Mouse (Mus musculus) intestine, embryonic 16.5 days (tissue): ENCODE results near the gene Chaf1a. TPM values are rescaled to one million over a fixed set of nuclear protein-coding genes. Genes with fewer than 3 reads are reported as not detected.
A peak's percentile ranks its signal among the peaks of the same experiment; 100 is the strongest.

ENCODE experiments used
- ATAC-seq: fragments of 200-750 bp; cut with Nextera tagmentation; 2 replicates; pipeline ENCODE4 v1.8.0; 2017; ENCODE audit warnings: moderate TSS enrichment, moderate library complexity
- H3K27ac ChIP-seq: fragments of 300-500 bp; sonication (generic); 2 replicates; pipeline ENCODE4 v1.5.1; 2014; ENCODE audit warnings: mild to moderate bottlenecking, low read length
- H3K27me3 ChIP-seq: fragments of 300-500 bp; sonication (generic); replicated peaks from 2 replicates; pipeline ENCODE4 v1.6.1; 2014; ENCODE audit warnings: low read length, control low read depth, mixed read lengths; ENCODE audit not compliant: control insufficient read depth, insufficient read depth
- H3K36me3 ChIP-seq: fragments of 300-500 bp; sonication (generic); 2 replicates; pipeline ENCODE4 v1.6.1; 2014; ENCODE audit warnings: low read length, control low read depth; ENCODE audit not compliant: control insufficient read depth, insufficient read depth
- H3K4me1 ChIP-seq: fragments of 300-500 bp; sonication (generic); 2 replicates; pipeline ENCODE4 v1.6.1; 2014; ENCODE audit warnings: low read length, control low read depth, mixed read lengths; ENCODE audit not compliant: control insufficient read depth, insufficient read depth
- H3K4me2 ChIP-seq: fragments of 300-500 bp; sonication (generic); 2 replicates; pipeline ENCODE4 v1.6.1; 2014; ENCODE audit warnings: low read depth, low read length, control low read depth
- H3K4me3 ChIP-seq: fragments of 300-500 bp; sonication (generic); 2 replicates; pipeline ENCODE4 v1.5.1; 2014; ENCODE audit warnings: mild to moderate bottlenecking, low read length
- H3K9ac ChIP-seq: fragments of 300-500 bp; sonication (generic); 2 replicates; pipeline ENCODE4 v1.6.1; 2014; ENCODE audit warnings: low read depth, low read length
- H3K9me3 ChIP-seq: fragments of 300-500 bp; sonication (generic); 2 replicates; pipeline ENCODE4 v1.6.1; 2016; ENCODE audit warnings: low read length, control low read depth; ENCODE audit not compliant: control insufficient read depth
- WGBS: fragments of 180-500 bp; shearing (Covaris S2); extraction: QIAGEN DNeasy Blood & Tissue Kit; methylation state at CpG from one replicate; pipeline ENCODE4 v1.1.7; 2014; 5-methylcytosine and 5-hydroxymethylcytosine counted together
- polyA plus RNA-seq: library from polyadenylated mRNA; unstranded; fragments of >200 nt; fragmentation: Nextera tagmentation; extraction: Ambion mirVana; gene quantifications from 2 replicates; pipeline ENCODE4 v1.2.1, GENCODE M21; 2015

The Chaf1a gene
- polyA plus RNA-seq, 1 experiment from 2014 or later, result 16.7 TPM

DNA sequence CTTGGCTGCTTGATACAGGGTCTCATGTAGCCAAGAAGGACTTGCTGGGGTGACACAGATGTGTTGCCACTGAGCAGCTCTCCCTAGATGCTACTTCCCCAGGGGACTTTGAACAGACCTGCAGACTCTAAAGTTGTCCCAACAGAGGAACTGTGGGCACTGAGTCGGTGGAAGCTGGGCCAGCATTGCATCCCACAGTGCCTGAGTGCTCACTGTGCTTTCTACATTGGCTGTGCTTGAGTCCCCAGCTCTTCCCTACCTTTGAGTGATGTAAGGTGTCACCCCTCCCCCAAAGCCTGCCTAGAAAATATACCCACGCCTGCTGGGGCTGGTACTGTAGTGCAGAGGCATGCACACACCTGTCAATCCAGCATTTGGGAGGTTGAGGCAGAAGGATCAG is 67.5 kb downstream of the Chaf1a start:
- H3K36me3 ChIP-seq, result no peaks in the 10 kb centered on the region
- peaks cover 8% of the 10 kb centered on the region; the same call in 1 of the 2 replicates for H3K4me1 ChIP-seq
- WGBS, result 76% methylated on average over 2 of the region's 2 CpGs
- ATAC-seq, result no peak
- no peak overlapping the region for H3K27ac ChIP-seq
- no peak overlapping the region for H3K4me2 ChIP-seq
- H3K27me3 ChIP-seq, result no peaks in the 10 kb centered on the region
- no peak overlapping the region for H3K9ac ChIP-seq
- H3K9me3 ChIP-seq, result no peaks in the 10 kb centered on the region
- H3K4me3 ChIP-seq, result no peak overlapping the region

DNA sequence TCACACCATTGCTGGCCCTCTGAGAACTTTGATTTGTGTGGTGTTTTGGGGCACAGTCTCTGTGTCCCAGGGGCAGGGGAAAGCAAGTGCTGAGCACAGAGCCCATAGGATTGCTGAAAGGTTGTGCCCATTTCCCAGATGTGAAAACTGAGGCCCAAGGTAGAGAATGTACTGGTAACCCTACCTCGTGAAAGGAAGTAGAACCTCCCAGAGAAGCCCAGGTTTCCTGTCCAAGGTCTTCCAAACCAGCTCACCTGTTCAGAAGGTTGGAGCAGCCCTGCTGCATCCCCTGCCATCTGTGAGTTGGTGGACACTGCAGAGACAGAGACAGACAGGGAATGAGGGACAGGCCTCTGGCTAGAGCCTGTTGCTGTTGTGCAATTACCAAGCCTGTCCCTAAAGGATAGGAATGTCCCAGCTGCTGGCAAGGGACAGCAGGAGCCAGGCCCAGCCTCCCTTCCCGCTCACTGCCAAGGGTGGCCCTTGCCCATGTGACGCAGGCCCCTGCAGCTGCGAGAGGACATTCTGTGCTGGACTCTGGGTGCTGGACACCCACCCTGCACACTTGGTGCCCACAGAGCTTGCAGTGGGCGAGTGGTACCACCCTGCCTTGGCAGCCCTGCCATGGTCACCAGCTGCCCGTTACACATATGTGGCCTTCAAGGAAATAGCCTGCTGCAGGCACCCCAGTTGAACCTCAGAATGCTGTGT is 68.2 kb downstream of the Chaf1a start:
- Histone ChIP-seq H3K27ac (no peak overlapping the region), H3K27me3 (no peaks in the 10 kb centered on the region), H3K9me3 (no peaks in the 10 kb centered on the region), H3K4me3 (no peak overlapping the region), H3K9ac (no peak overlapping the region), H3K36me3 (no peaks in the 10 kb centered on the region), H3K4me1 (peaks cover 8% of the 10 kb centered on the region; the same call in 1 of the 2 replicates), H3K4me2 (no peak overlapping the region)
- ATAC-seq, result peak; percentile 21; the same call in 1 of the 2 replicates
- 70% methylated on average over 6 of the region's 6 CpGs for WGBS

DNA sequence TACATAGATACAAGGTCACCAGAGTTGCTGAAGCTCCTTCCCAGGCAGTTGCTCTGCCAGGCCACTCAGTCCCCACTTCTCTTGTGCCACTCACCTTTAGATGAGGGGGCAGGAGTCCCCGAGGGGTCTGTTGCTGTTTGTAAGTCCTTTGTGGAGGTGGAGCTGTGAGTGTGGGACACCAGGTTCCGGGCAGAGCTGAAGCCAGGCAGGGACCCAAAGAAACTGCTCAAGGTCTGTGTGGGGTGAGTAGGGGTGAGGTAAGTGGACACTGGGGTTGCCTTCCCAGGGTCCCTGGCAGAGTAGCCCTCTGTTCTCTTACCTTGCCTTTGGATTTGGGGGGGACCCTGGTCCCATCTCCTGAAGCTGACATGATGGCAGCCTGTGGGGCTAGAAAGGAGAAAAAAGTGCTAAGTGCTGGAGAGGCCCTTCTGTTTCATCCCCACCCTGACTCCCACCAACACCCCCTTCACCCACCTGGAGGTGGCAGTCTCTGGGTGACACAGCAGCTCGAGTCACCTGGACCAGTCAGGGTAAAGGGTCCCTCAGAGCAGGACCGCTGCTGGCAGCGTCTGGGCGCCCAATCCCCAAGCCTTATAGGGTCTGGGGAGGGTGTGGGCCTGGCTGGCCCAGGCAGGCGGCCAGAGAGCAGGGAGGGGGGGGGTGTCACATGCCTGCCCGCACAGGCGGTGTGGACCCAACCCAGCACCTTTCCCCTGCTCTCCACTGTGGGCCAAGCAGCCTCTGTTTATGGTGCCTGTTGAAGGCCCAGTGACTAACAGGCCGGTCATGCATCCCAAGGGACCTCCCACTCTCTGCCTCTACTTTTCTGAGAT is 69.2 kb downstream of the Chaf1a start, which contains the start of gene Plin4:
Plin4 (minus strand) TSS at position 585 of the 833 bp plus-strand sequence.
- H3K27me3 ChIP-seq, result no peaks in the 10 kb centered on the region
- peak; percentile 37 for ATAC-seq
- no peak within 1 kb of the TSS for H3K4me3 ChIP-seq
- peak within 1 kb of the TSS; percentile 33; the same call in 1 of the 2 replicates for H3K9ac ChIP-seq
- H3K27ac ChIP-seq, result no peak within 1 kb of the TSS
- no peak within 1 kb of the TSS for H3K4me2 ChIP-seq
- H3K36me3 ChIP-seq, result no peaks in the 10 kb centered on the region
- 61% methylated on average over 10 of the region's 10 CpGs for WGBS
- H3K4me1 ChIP-seq, result peaks cover 8% of the 10 kb centered on the region
- H3K9me3 ChIP-seq, result no peaks in the 10 kb centered on the region

DNA sequence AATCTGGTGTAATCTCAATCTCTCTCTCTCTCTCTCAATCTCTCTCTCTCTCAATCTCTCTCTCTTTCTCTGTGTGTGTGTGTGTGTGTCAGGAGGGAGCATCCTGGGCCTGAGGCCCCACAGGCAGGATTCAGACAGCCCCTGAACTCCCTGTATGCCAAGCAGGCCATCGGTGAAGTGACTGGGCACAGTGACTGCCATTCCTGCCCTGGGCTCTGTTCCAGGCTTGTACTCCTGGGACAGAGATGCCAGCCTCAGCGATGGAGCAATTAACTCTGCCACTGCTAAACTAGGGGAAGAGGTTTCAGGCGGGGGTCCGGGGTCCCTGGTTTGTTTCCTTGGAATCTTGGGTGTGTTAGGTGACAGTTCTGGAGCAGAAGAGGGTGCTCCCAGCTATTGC is 70.3 kb downstream of the Chaf1a start:
- H3K4me2 ChIP-seq, result no peak overlapping the region
- H3K4me1 ChIP-seq, result peaks cover 8% of the 10 kb centered on the region
- H3K4me3 ChIP-seq, result no peak overlapping the region
- H3K36me3 ChIP-seq, result no peaks in the 10 kb centered on the region
- no peak overlapping the region for H3K9ac ChIP-seq
- no peak for ATAC-seq
- no peak overlapping the region for H3K27ac ChIP-seq
- 74% methylated on average over 4 of the region's 4 CpGs for WGBS
- no peaks in the 10 kb centered on the region for H3K9me3 ChIP-seq
- no peaks in the 10 kb centered on the region for H3K27me3 ChIP-seq

DNA sequence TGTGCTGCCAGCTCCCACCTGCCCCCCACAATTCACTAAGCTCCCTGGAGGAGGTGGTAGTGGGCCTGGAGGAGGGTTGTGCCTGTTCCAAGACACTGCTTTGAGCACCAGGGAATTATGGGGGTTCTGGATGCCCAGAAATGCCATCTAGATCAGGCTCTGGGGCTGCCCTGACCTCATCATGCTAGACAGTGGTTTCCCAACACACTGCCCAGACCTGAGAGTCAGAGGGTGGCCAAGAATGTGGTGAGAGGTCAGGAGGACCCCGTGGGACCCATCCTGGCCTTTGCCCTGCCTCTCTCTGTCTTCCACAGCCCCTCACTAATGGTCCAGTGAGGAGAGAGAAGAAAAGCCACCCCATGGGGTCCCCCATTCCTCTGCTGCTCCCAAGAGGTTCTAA is 70.8 kb downstream of the Chaf1a start:
- WGBS, result 67% methylated on average over 1 of the region's 1 CpGs
- no peak for ATAC-seq
- no peak overlapping the region for H3K4me3 ChIP-seq

DNA sequence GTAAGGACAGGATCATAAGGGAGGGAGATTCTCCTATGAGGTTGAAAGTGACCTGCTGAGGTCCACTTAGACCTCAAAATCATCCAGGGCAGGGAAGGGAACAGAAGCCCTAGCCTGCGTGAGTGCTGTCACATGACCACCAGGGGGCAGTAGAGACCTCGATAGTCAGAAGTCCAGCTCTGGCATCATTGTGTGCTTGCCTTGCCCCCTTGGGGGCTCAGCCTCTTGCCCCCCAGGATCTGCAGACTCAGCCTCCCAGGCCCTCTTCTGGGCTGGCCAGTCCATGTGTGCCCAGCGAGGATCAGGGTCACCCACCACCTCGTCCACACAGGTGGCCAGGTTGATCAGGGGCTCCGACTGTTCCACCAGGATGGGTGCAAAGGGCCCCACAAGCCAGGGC is 71.6 kb downstream of the Chaf1a start:
- no peak overlapping the region for H3K9ac ChIP-seq
- H3K27me3 ChIP-seq, result 0 out of 2 replicates have a peak, but pooled peaks cover 2% of the 10 kb centered on the region
- no peaks in the 10 kb centered on the region for H3K9me3 ChIP-seq
- no peak overlapping the region for H3K4me3 ChIP-seq
- H3K36me3 ChIP-seq, result no peaks in the 10 kb centered on the region
- H3K4me1 ChIP-seq, result peaks cover 8% of the 10 kb centered on the region
- no peak overlapping the region for H3K4me2 ChIP-seq
- H3K27ac ChIP-seq, result no peak overlapping the region
- ATAC-seq, result peak; percentile 31
- 46% methylated on average over 5 of the region's 5 CpGs for WGBS

More for the DNA sequence above, 70.8 kb downstream of the Chaf1a start:
- H3K27me3 ChIP-seq, result no peaks in the 10 kb centered on the region
- no peak overlapping the region for H3K27ac ChIP-seq
- peaks cover 8% of the 10 kb centered on the region for H3K4me1 ChIP-seq
- H3K36me3 ChIP-seq, result no peaks in the 10 kb centered on the region
- no peak overlapping the region for H3K9ac ChIP-seq
- no peak overlapping the region for H3K4me2 ChIP-seq
- no peaks in the 10 kb centered on the region for H3K9me3 ChIP-seq

DNA sequence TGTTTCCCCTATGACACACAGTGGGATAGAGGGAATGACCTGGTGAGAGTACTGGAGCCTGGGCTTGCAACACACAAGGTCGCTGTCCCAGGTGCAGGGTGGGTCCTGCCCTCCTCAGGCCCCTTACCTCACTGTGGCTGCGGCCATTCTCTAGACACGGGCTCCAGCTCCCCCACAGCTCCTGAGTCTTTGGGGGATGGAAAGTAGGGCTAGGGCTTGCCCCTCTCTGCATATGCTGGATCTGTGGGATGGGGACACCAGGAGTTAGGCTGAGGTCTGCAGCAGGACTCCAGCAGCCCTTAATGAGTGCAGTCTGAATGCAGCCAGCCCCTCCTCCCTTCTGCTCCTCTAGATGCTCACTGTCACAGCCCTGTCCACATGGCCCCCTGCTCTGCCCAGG is 72.5 kb downstream of the Chaf1a start:
- H3K9me3 ChIP-seq, result no peaks in the 10 kb centered on the region
- no peak overlapping the region for H3K9ac ChIP-seq
- H3K36me3 ChIP-seq, result no peaks in the 10 kb centered on the region
- no peak overlapping the region for H3K27ac ChIP-seq
- peaks cover 14% of the 10 kb centered on the region for H3K4me1 ChIP-seq
- 0 out of 2 replicates have a peak, but pooled peaks cover 2% of the 10 kb centered on the region for H3K27me3 ChIP-seq
- no peak overlapping the region for H3K4me2 ChIP-seq
- no peak overlapping the region for H3K4me3 ChIP-seq
- no peak for ATAC-seq
- WGBS, result 69% methylated on average over 3 of the region's 3 CpGs

DNA sequence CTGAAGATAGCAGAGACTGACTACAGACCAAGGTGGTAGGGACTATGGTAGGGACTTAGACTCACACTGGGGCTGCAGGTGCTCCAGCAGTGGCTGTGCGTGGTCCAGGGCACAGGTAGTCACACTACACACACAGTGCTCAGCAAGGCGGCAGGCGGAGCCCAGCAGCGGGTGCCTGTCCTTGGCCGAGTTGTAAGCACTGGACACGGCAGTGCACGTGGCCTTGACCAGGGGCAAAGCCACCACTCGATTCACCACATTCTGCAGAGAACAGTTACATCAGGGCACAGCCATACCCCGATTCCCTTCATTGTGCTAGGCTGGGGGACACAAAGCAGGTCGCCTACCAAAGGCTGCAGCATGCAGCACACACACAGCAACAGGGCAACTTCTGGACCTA is 76.0 kb downstream of the Chaf1a start:
- ATAC-seq, result no peak

DNA sequence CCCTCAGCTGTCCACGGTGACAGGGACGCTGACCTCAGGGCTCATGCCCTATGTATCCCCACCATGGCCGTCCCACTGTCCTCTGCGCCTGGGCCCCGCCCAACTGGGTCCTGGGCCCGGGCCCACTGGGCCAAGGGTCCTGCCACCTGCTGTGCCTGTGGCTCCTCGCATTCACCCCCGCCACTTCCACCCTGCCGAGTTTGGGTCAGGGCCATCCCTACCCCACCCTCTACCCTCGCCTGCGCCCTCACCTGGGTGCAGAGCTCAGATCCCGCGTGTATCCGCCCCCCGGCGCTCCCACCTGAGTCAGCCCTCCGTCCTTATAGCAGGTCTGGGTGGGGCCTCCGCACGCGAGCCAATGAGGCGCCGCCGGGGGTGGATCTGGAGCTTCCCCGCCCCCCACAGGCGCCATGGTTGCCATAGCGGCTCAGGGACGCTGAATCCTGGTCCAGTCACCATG is 77.0 kb downstream of the Chaf1a start, which contains the start of gene Plin5:
Plin5 (minus strand) TSS at position 346 of the 460 bp plus-strand sequence.
- H3K36me3 ChIP-seq, result no peaks in the 10 kb centered on the region
- no peak within 1 kb of the TSS for H3K27ac ChIP-seq
- H3K4me2 ChIP-seq, result peak within 1 kb of the TSS; percentile 82
- H3K9me3 ChIP-seq, result peaks cover 2% of the 10 kb centered on the region
- H3K4me1 ChIP-seq, result peaks cover 17% of the 10 kb centered on the region
- H3K9ac ChIP-seq, result peak within 1 kb of the TSS; percentile 59; the same call in 1 of the 2 replicates
- peak within 1 kb of the TSS; percentile 43 for H3K4me3 ChIP-seq
- ATAC-seq, result peak; percentile 72
- peaks cover 38% of the 10 kb centered on the region for H3K27me3 ChIP-seq
- WGBS, result 2% methylated on average over 27 of the region's 27 CpGs

More for the DNA sequence above, 76.0 kb downstream of the Chaf1a start:
- no peak overlapping the region for H3K4me2 ChIP-seq
- no peaks in the 10 kb centered on the region for H3K36me3 ChIP-seq
- 70% methylated on average over 10 of the region's 10 CpGs for WGBS
- H3K4me3 ChIP-seq, result no peak overlapping the region
- H3K27ac ChIP-seq, result no peak overlapping the region
- H3K9ac ChIP-seq, result no peak overlapping the region
- H3K4me1 ChIP-seq, result peaks cover 17% of the 10 kb centered on the region
- H3K27me3 ChIP-seq, result peaks cover 28% of the 10 kb centered on the region
- H3K9me3 ChIP-seq, result no peaks in the 10 kb centered on the region
